Mouse (Mus musculus): ENCODE measurements around the gene Mapk11. TPM values are rescaled to one million over a fixed set of nuclear protein-coding genes. Genes with fewer than 3 reads are reported as not detected.

The Mapk11 gene
- polyA plus RNA-seq, 1 experiment from 2014 or later: 12.7 TPM

DNA sequence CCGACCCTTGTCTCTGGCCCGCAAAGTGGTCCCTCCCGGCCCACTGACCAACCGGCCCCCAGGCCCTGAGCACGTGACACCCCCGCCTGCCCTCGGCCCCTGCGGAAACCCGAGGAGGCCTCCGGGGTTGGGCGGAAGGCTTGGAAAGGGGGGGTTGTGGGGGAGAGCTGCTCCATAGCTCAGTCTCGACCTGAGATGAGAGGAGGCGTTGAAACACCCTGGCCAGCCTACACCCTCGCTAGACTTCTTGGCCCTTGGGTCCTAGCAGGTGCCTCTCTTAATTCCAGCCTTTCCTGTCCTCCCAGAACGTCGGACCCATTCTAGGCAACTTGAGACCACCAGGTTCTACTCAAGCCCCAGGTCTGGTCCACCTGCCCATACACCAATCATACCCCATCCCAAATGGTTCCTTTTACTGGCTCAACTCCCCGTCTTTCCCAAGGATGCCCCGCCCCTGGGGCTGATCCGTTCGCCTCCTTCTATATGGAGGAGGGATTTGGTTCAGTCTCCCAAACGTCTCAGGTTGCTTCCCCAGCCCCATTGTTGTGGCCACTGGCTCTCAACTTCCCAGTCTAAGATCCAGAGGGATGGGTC is 8.7 kb downstream of the Mapk11 start, which contains the start of gene Mapk12:
Gene Mapk12 (minus strand): TSS at position 45 of the 594 bp plus-strand sequence.
- H3K27ac ChIP-seq (replicated peaks): peak within 1 kb of the TSS; percentile 44; the same call in 1 of the 2 replicates

DNA sequence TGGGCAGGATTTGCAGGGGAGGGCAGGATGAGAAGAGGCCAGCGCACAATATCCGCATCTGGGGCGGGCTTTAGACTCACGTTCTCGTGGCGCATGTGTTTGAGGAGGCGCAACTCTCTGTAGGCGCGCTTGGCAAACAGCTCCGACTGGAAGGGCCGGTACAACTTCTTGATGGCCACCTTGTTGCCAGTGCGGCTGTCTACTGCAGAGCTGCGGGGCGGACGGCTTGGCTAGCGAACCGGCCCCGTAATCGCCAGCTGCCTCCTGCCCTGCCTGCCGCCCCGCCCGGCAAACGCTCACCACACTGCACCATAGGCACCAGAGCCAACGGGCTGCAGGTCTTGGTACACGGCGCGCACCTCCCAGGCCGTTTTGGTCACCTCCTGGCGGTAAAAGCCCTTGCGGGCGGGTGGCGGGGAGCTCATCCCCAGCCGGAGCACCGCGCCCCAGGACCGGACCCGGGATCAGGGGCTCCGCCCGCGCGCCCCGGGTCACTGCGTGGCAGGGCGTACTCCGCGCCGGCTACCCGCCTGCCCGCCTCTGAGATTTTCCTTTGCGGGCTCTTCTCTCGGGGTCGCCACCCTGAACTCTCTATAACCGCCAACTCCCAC is 9.3 kb downstream of the Mapk11 start:
- peak overlapping the region; percentile 44; the same call in 1 of the 2 replicates for H3K27ac ChIP-seq (replicated peaks)
- H3K4me2 ChIP-seq (replicated peaks): peak overlapping the region; percentile 92
- H3K4me1 ChIP-seq: peaks cover 20% of the 10 kb centered on the region
- ATAC-seq (ENCODE audit: insufficient number of reproducible peaks, low FRiP score, low TSS enrichment, low read depth): peak; percentile 26; the same call in 1 of the 2 replicates
- H3K36me3 ChIP-seq: no peaks in the 10 kb centered on the region
- H3K27me3 ChIP-seq: peaks cover 49% of the 10 kb centered on the region
- no peak overlapping the region for H3K9ac ChIP-seq
- under 1% methylated on average over 53 of the region's 53 CpGs for WGBS
- H3K4me3 ChIP-seq (replicated peaks): peak overlapping the region; percentile 49
- H3K9me3 ChIP-seq (replicated peaks): no peaks in the 10 kb centered on the region

More for the DNA sequence above, 8.7 kb downstream of the Mapk11 start, which contains the start of gene Mapk12:
- Histone ChIP-seq H3K4me1 (peaks cover 20% of the 10 kb centered on the region), H3K9me3 (replicated peaks) (no peaks in the 10 kb centered on the region), H3K27me3 (peaks cover 53% of the 10 kb centered on the region), H3K36me3 (no peaks in the 10 kb centered on the region; the same call in 1 of the 2 replicates), H3K4me3 (replicated peaks) (peak within 1 kb of the TSS; percentile 49), H3K4me2 (replicated peaks) (peak within 1 kb of the TSS; percentile 92), H3K9ac (no peak within 1 kb of the TSS)
- peak; percentile 65 for ATAC-seq (ENCODE audit: insufficient number of reproducible peaks, low FRiP score, low TSS enrichment, low read depth)
- 0% methylated on average over 19 of the region's 21 CpGs for WGBS

DNA sequence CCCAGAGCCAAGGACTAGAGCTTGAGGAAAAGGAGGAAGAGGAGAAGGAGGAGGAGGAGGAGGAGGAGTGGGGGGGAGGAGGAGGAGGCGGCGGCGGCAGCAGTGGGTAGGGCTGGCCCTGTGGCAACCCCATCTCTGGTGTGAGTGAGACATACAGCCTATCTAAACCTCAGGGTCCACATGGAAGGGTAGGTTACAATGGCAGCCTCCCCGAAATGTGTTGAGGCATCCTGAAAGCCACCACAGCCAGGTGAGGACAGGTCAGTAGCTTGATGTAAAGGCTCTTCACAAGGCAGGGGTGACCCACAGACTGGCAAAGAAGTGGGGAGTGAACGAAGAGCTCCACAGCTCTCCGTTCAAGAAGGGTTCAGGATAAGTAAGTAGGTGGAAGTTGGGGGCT is 10.9 kb downstream of the Mapk11 start:
- Histone ChIP-seq H3K4me2 (replicated peaks) (no peak overlapping the region), H3K36me3 (no peaks in the 10 kb centered on the region), H3K9me3 (replicated peaks) (no peaks in the 10 kb centered on the region), H3K4me1 (peaks cover 20% of the 10 kb centered on the region), H3K27me3 (peaks cover 49% of the 10 kb centered on the region), H3K4me3 (replicated peaks) (no peak overlapping the region), H3K9ac (no peak overlapping the region), H3K27ac (replicated peaks) (no peak overlapping the region)
- WGBS: 95% methylated on average over 6 of the region's 6 CpGs
- ATAC-seq (ENCODE audit: insufficient number of reproducible peaks, low FRiP score, low TSS enrichment, low read depth): no peak

DNA sequence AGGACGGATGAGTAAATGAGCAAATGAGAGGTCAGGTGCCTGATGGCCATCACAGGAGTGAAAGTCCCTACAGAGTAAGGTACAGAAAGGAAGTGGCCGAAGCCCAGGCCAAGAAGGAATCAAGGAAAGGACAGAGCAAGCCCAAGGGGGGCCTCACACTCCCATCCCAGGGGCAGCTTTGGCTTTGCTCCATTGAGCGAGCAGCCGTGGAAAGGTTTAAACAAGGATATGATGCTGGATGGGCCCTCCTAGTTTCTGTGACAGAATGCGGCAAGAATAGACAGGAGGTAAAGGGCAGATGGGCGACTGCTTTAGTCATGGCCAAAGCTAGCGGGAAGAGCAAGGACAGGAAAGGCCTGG is 11.4 kb downstream of the Mapk11 start:
- no peak for ATAC-seq (ENCODE audit: insufficient number of reproducible peaks, low FRiP score, low TSS enrichment, low read depth)
- Histone ChIP-seq H3K27ac (replicated peaks) (no peak overlapping the region), H3K27me3 (peaks cover 49% of the 10 kb centered on the region), H3K4me2 (replicated peaks) (no peak overlapping the region), H3K4me1 (peaks cover 20% of the 10 kb centered on the region), H3K4me3 (replicated peaks) (no peak overlapping the region), H3K9me3 (replicated peaks) (no peaks in the 10 kb centered on the region), H3K9ac (no peak overlapping the region), H3K36me3 (no peaks in the 10 kb centered on the region)
- WGBS: 81% methylated on average over 7 of the region's 7 CpGs

DNA sequence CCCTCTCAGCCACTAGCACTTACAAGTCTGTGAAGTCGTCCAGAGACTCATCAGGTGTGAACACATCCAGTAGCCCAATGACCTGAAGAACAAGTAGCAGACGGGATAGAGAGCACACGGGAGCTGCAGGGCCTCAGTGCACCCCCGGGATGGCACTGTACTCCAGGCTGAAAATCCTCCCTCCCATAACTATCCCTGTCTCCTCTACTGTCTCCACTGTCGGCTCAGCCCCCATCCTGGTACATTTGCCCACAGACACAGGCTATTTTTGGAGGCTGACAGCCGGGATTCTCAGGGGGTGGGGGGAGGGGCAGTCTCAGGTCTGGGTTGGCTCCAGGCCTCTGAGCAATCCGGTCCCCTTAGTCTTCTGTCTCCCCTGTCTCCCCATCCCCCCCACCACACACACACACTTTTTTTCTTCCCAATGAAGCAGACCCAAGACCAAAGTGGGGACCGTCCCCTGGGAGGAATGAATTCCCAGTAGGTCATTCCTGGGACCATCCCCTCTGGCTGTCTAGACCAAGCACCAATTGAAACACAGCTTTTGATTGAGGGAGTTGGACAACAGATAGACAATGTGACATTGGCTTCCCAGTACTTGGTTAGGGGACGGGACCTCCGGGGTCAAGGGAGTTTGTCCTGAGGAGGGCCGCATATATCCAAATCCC is 11.9 kb downstream of the Mapk11 start:
- peaks cover 46% of the 10 kb centered on the region for H3K27me3 ChIP-seq
- no peaks in the 10 kb centered on the region for H3K9me3 ChIP-seq (replicated peaks)
- H3K9ac ChIP-seq: no peak overlapping the region
- no peak overlapping the region for H3K27ac ChIP-seq (replicated peaks)
- no peak overlapping the region for H3K4me3 ChIP-seq (replicated peaks)
- WGBS: 56% methylated on average over 11 of the region's 11 CpGs
- no peak for ATAC-seq (ENCODE audit: insufficient number of reproducible peaks, low FRiP score, low TSS enrichment, low read depth)
- no peak overlapping the region for H3K4me2 ChIP-seq (replicated peaks)
- H3K36me3 ChIP-seq: no peaks in the 10 kb centered on the region
- H3K4me1 ChIP-seq: peaks cover 20% of the 10 kb centered on the region

DNA sequence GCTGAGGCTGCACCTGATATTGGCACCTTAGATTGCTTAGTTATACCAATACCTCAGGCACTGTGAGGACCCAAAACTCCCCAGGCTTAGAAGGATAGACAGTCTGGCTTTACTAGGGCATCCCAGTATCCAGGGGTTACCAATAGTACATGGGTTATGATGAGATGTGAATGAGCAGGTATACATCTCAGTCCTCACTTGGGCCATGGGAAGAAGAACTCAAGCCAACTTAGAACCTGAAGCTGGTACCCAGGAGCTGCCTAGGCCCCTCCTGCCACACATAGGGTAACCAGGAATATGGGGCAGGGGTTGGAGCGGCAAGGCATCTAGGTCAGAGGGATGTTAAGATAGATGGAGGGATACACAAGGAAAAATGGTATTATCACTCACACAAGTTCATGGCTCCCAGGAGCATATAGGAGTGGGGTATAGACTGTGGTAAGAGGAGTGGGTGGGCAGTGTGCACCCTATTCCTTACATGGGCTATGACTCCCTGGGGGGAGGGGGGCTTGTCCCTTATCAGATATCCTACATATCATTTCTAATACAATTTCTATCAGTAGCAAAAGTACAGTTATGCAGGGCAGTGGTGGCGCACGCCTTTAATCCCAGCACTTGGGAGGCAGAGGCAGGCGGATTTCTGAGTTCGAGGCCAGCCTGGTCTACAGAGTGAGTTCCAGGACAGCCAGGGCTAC is 12.8 kb downstream of the Mapk11 start:
- H3K27me3 ChIP-seq: peaks cover 37% of the 10 kb centered on the region
- peaks cover 20% of the 10 kb centered on the region for H3K4me1 ChIP-seq
- no peak overlapping the region for H3K4me2 ChIP-seq (replicated peaks)
- no peaks in the 10 kb centered on the region for H3K36me3 ChIP-seq
- WGBS: 96% methylated on average over 5 of the region's 5 CpGs
- H3K4me3 ChIP-seq (replicated peaks): no peak overlapping the region
- H3K9me3 ChIP-seq (replicated peaks): no peaks in the 10 kb centered on the region
- H3K27ac ChIP-seq (replicated peaks): no peak overlapping the region
- H3K9ac ChIP-seq: no peak overlapping the region
- ATAC-seq (ENCODE audit: insufficient number of reproducible peaks, low FRiP score, low TSS enrichment, low read depth): no peak

DNA sequence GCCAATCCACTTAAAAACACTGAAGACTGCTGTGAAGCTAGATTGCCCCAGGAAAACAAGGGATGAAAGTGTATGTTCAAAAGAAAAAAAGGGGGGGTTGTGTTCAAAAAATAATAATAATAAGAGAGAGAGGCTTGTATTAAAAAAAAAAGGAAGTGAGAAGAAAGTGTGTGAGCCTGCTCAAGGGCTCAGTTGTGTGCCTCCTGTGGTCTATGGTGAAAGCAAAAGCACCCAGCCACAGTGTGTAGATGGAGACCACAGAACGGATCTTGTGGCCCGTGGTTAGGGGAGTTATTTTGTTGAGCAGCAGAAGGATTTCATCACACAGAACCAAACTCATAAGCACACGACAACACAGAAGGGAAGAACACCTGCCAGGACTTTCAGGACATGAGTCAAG is 18.1 kb downstream of the Mapk11 start:
- Histone ChIP-seq H3K36me3 (no peaks in the 10 kb centered on the region), H3K4me2 (replicated peaks) (no peak overlapping the region), H3K27ac (replicated peaks) (no peak overlapping the region), H3K9ac (no peak overlapping the region), H3K9me3 (replicated peaks) (no peaks in the 10 kb centered on the region), H3K4me3 (replicated peaks) (no peak overlapping the region), H3K27me3 (no peaks in the 10 kb centered on the region), H3K4me1 (peaks cover 15% of the 10 kb centered on the region)
- no peak for ATAC-seq (ENCODE audit: insufficient number of reproducible peaks, low FRiP score, low TSS enrichment, low read depth)
- WGBS: 76% methylated on average over 3 of the region's 3 CpGs

DNA sequence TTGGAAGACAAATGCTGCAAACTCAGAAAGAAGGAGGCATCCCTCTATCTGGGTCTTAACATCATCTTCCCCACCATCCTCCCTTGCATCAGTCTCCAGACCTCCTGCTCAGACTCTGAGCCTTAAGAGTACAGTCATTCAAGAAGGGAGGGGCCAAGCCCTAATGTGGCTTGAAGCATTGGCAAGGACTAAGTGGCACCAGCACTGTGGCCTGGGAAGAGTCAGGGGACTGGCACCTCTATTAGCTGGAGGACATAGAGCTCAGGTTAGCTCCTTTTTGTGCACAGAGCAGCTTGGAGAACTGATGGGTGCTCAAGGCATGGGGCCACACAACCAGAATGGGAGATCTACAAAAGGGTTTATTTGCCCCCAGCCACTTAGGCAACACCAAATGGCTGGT is 19.2 kb downstream of the Mapk11 start:
- no peak overlapping the region for H3K4me3 ChIP-seq (replicated peaks)
- no peaks in the 10 kb centered on the region for H3K27me3 ChIP-seq
- no peak for ATAC-seq (ENCODE audit: insufficient number of reproducible peaks, low FRiP score, low TSS enrichment, low read depth)
- H3K27ac ChIP-seq (replicated peaks): no peak overlapping the region
- H3K36me3 ChIP-seq: 0 out of 2 replicates have a peak, but pooled peaks cover 9% of the 10 kb centered on the region
- H3K4me2 ChIP-seq (replicated peaks): no peak overlapping the region
- H3K9ac ChIP-seq: no peak overlapping the region
- no peaks in the 10 kb centered on the region for H3K9me3 ChIP-seq (replicated peaks)
- H3K4me1 ChIP-seq: peaks cover 15% of the 10 kb centered on the region

DNA sequence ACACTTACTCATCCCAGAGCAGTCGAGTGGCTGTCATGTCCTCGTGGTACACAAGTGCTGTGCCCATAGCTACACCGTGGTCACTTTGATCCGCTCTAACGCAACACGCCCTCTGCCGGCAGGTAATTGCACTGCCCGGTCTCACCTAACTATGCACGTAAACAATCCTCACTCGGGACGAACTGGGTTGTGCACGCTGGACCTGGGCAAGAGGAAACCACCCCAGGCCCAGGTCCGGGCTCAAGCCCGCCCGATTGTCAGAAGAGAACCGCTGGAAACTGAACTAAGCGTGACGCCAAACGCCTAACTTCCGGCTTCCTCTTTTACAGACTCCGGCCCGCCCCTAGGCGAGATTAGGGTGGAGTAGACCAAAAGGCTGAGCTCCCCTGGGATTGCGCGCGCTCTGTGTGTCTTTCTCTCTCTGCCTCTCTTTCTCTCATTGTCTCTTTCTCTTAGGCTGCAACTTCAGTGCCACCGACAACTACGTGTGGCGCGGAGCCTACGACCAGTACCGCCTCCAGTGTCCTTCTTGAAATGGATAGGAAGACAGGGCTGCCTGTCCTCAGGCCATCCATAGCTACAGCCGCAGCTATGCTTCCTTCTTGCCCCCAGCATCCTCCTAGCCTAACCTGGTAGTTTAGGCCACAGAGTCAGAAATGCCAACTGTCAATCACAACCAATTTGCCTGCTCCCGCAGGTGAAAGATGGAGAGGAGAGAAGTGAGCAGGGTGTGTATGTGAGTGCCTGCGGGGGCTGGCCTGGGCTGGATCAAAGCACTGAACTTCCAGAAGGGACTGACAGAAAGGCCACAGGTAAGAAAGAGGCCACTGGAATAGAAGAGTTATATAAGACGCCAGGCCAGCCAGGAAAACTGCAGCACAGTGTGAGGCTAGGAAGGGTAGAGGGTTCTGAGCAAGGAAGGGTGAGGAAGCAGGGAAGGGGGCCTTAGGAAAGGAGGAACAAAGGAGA is 20.8 kb downstream of the Mapk11 start, which contains the start of gene Hdac10:
Gene Hdac10 (minus strand): TSS at position 319 of the 969 bp plus-strand sequence.
- Histone ChIP-seq H3K9ac (peak within 1 kb of the TSS; percentile 64), H3K4me1 (peaks cover 21% of the 10 kb centered on the region), H3K9me3 (replicated peaks) (no peaks in the 10 kb centered on the region), H3K4me3 (replicated peaks) (peak within 1 kb of the TSS; percentile 71), H3K4me2 (replicated peaks) (peak within 1 kb of the TSS; percentile 89), H3K36me3 (peaks cover 13% of the 10 kb centered on the region; the same call in 1 of the 2 replicates), H3K27ac (replicated peaks) (peak within 1 kb of the TSS; percentile 83), H3K27me3 (no peaks in the 10 kb centered on the region)
- WGBS: 3% methylated on average over 36 of the region's 36 CpGs
- peak; percentile 84 for ATAC-seq (ENCODE audit: insufficient number of reproducible peaks, low FRiP score, low TSS enrichment, low read depth)

DNA sequence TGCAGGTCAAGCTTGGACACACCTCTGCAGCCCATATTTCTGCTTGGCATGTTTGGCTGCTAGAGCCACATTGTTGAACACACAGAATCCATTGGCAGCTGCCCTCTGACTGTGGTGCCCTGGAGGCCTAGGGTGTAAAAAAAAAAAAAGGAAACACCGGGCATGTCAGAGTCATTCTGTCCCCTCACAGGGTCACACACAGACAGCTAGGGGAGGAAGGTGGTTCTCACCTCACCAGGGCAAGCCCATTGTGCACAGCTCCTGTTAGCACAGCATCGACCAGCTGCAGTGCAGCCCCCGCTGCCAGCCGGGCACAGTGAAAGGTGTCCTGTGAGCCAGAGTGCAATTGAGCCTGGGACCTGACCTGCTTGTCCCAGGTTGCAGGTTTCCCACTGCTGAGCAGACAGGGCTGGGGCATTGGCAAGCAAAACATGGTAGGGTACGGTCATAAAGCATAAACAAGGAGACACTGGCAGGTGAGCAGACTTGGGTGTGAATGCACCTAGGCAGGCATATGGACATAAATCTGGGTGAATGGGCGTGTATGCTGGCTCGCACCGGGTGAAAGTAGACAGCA is 22.0 kb downstream of the Mapk11 start:
- no peaks in the 10 kb centered on the region for H3K27me3 ChIP-seq
- H3K27ac ChIP-seq (replicated peaks): no peak overlapping the region
- no peaks in the 10 kb centered on the region for H3K9me3 ChIP-seq (replicated peaks)
- H3K9ac ChIP-seq: peak overlapping the region; percentile 64; the same call in 1 of the 2 replicates
- ATAC-seq (ENCODE audit: insufficient number of reproducible peaks, low FRiP score, low TSS enrichment, low read depth): no peak
- peak overlapping the region; percentile 89 for H3K4me2 ChIP-seq (replicated peaks)
- H3K4me3 ChIP-seq (replicated peaks): peak overlapping the region; percentile 71
- 83% methylated on average over 8 of the region's 8 CpGs for WGBS
- peaks cover 13% of the 10 kb centered on the region; the same call in 1 of the 2 replicates for H3K36me3 ChIP-seq
- peaks cover 27% of the 10 kb centered on the region for H3K4me1 ChIP-seq
